Comparison of ENCODE assay signal across 8 mouse cellular contexts in genomic region chr7:120918526-120918962, GRCm38 (mm10). TPM values are rescaled to one million over a fixed set of nuclear protein-coding genes. Genes with fewer than 3 reads are reported as not detected.
DNase-seq lines count a peak whose midpoint lies in the region; ATAC-seq and TF ChIP-seq lines count a peak whose summit lies in the region.

No protein-coding gene starts in this region.

- H3K27me3 ChIP-seq in C2C12 (ENCODE audit: control insufficient read depth, insufficient read depth, insufficient read length): no peaks in the 10 kb centered on the region
- no peaks in the 10 kb centered on the region for H3K27me3 ChIP-seq in liver, embryonic 12.5 days (replicated peaks)

- H3K9me3 ChIP-seq in liver, embryonic 12.5 days (replicated peaks): no peaks in the 10 kb centered on the region

- 6% methylated on average over 10 of the region's 10 CpGs for WGBS in liver, embryonic 12.5 days (ENCODE audit: insufficient replicate concordance)

- peak overlapping the region; percentile 64 for H3K4me3 ChIP-seq in C2C12 (ENCODE audit: insufficient read depth, poor library complexity, severe bottlenecking)
- H3K4me3 ChIP-seq in liver, embryonic 12.5 days: peak overlapping the region; percentile 96

- ATAC-seq in liver, embryonic 12.5 days: peak; percentile 77

- H3K36me3 ChIP-seq in C2C12 (ENCODE audit: control insufficient read depth, insufficient read depth): no peaks in the 10 kb centered on the region
- peaks cover 24% of the 10 kb centered on the region for H3K36me3 ChIP-seq in liver, embryonic 12.5 days

- peak overlapping the region; percentile 95 for H3K27ac ChIP-seq in liver, embryonic 12.5 days

- peak overlapping the region; percentile 96 for H3K9ac ChIP-seq in liver, embryonic 12.5 days

- H3K79me3 ChIP-seq in C2C12 (ENCODE audit: low read depth): peaks cover 27% of the 10 kb centered on the region

- H3K4me1 ChIP-seq in liver, embryonic 12.5 days: peaks cover 39% of the 10 kb centered on the region

- peak; percentile 90 for DNase-seq in T-cell, adult 2 months (ENCODE audit: low spot score)
- DNase-seq in embryo, embryonic 10 days (ENCODE audit: low spot score): peak; percentile 85
- peak; percentile 71 to 87 for DNase-seq in heart, adult 9 months (ENCODE audit: low spot score in 2 of 2)
- DNase-seq in kidney, adult 9 months: peak; percentile 85
- DNase-seq in naive thymus-derived CD4-positive, alpha-beta T cell, adult 2 months (ENCODE audit: low read depth): peak; percentile 97
- DNase-seq in thymus, postnatal 0 days (ENCODE audit: low spot score): peak; percentile 91

- H3K4me2 ChIP-seq in liver, embryonic 12.5 days: peak overlapping the region; percentile 95

- TF ChIP-seq CTCF in C2C12 (IDR thresholded peaks at IDR 0.05; ENCODE audit: control insufficient read depth, insufficient read depth, insufficient read length): no peak

- H3ac ChIP-seq in C2C12 (ENCODE audit: control insufficient read depth, insufficient read length, low read depth): peak overlapping the region; percentile 97

- peaks cover 57% of the 10 kb centered on the region for H3K79me2 ChIP-seq in C2C12 (ENCODE audit: control insufficient read depth, insufficient read depth)

TF ChIP-seq in C2C12, 6 proteins besides CTCF, POLR2A, EP300 and RAD21:
- TF ChIP-seq USF1 (IDR thresholded peaks at IDR 0.05; ENCODE audit: low read depth) (no peak), CEBPB (IDR thresholded peaks at IDR 0.05; ENCODE audit: low read depth) (peak; percentile 76)

RNA-seq across cellular contexts. Expression of gene Polr3e, which starts 1.0 kb away (rescaled TPM):
- 15.9 TPM for polyA plus RNA-seq in C2C12 (2012; fragmentation: generic; extraction: Trizol)
- 27.4 and 27.9 TPM in 2 replicates for polyA plus RNA-seq in liver, embryonic 12.5 days (2016; fragmentation: Nextera tagmentation; extraction: Ambion mirVana)
- polyA plus RNA-seq in thymus, postnatal 0 days (2015; fragmentation: Nextera tagmentation; extraction: Ambion mirVana): 26.4 and 27.1 TPM in 2 replicates

Comparison
In these comparisons a context has a peak if more than half of its experiments do, and no peak if none do; other contexts are left out.
1. Peak in every context shown above with its lines: DNase-seq, ATAC-seq, H3K4me3 ChIP-seq and H3K27ac ChIP-seq.